Mouse (Mus musculus) hindbrain, embryonic 11.5 days (tissue): Measurements from ENCODE around the gene Ush2a. TPM values are rescaled to one million over a fixed set of nuclear protein-coding genes. Genes with fewer than 3 reads are reported as not detected.

Experiments
- ATAC-seq: fragments of 200-750 bp; cut with Nextera tagmentation; 2 replicates; pipeline ENCODE4 v1.8.0; 2017; ENCODE audit warnings: mild to moderate bottlenecking, moderate TSS enrichment, moderate library complexity; ENCODE audit not compliant: low FRiP score
- DNase-seq: peaks from one replicate; pipeline ENCODE4 v3.0.0-alpha.2; 2015; ENCODE audit warnings: low spot score
- H3K27ac ChIP-seq: fragments of 300-500 bp; sonication (generic); 2 replicates; pipeline ENCODE4 v1.5.1; 2014; ENCODE audit warnings: mild to moderate bottlenecking, low read depth, low read length
- H3K27me3 ChIP-seq: fragments of 300-500 bp; sonication (generic); 2 replicates; pipeline ENCODE4 v1.6.1; 2014; ENCODE audit warnings: mild to moderate bottlenecking, low read length, moderate library complexity, mixed read lengths; ENCODE audit not compliant: control insufficient read depth, insufficient read depth
- H3K36me3 ChIP-seq: fragments of 300-500 bp; sonication (generic); 2 replicates; pipeline ENCODE4 v1.6.1; 2014; ENCODE audit warnings: mild to moderate bottlenecking, low read length, moderate library complexity, mixed read lengths; ENCODE audit not compliant: control insufficient read depth, insufficient read depth
- H3K4me1 ChIP-seq: fragments of 300-500 bp; sonication (generic); replicated peaks from 2 replicates; pipeline ENCODE4 v1.6.1; 2014; ENCODE audit warnings: low read length, mixed read lengths; ENCODE audit not compliant: control insufficient read depth, insufficient read depth
- H3K4me2 ChIP-seq: fragments of 300-500 bp; sonication (generic); replicated peaks from 2 replicates; pipeline ENCODE4 v1.6.1; 2014; ENCODE audit warnings: mild to moderate bottlenecking, low read depth, low read length
- H3K4me3 ChIP-seq: fragments of 300-500 bp; sonication (generic); 2 replicates; pipeline ENCODE4 v1.5.1; 2014; ENCODE audit warnings: low read depth, low read length
- H3K9ac ChIP-seq: fragments of 300-500 bp; sonication (generic); 2 replicates; pipeline ENCODE4 v1.6.1; 2014; ENCODE audit warnings: low read depth, low read length
- H3K9me3 ChIP-seq: fragments of 300-500 bp; sonication (generic); 2 replicates; pipeline ENCODE4 v1.6.1; 2016; ENCODE audit warnings: low read length; ENCODE audit not compliant: control insufficient read depth
- WGBS: fragments of 180-500 bp; shearing (Covaris S2); extraction: QIAGEN DNeasy Blood & Tissue Kit; methylation state at CpG from one replicate; pipeline ENCODE4 v1.1.7; 2014; 5-methylcytosine and 5-hydroxymethylcytosine counted together
- polyA plus RNA-seq: library from polyadenylated mRNA; unstranded; fragments of >200 nt; fragmentation: Nextera tagmentation; extraction: Ambion mirVana; gene quantifications from 2 replicates; pipeline ENCODE4 v1.2.1, GENCODE M21; 2014

Ush2a gene
- polyA plus RNA-seq, 1 experiment from 2014 or later = 0.26 TPM

GRCm38 (mm10) chr1:188595251-188595650 lies 333.4 kb downstream of the Ush2a start:
- ATAC-seq (no peak), DNase-seq (no peak)
- no peak overlapping the region for H3K4me2 ChIP-seq
- H3K27me3 ChIP-seq = no peaks in the 10 kb centered on the region
- no peak overlapping the region for H3K27ac ChIP-seq
- H3K36me3 ChIP-seq = no peaks in the 10 kb centered on the region
- H3K4me1 ChIP-seq = no peaks in the 10 kb centered on the region
- no peak overlapping the region for H3K4me3 ChIP-seq
- H3K9ac ChIP-seq = no peak overlapping the region
- H3K9me3 ChIP-seq = no peaks in the 10 kb centered on the region
- WGBS = 53% methylated on average over 4 of the region's 4 CpGs

- no peak overlapping the region for H3K4me2 ChIP-seq
- H3K4me3 ChIP-seq = no peak overlapping the region
- no peaks in the 10 kb centered on the region for H3K9me3 ChIP-seq
- H3K27ac ChIP-seq = no peak overlapping the region
- H3K9ac ChIP-seq = no peak overlapping the region
- no peaks in the 10 kb centered on the region for H3K27me3 ChIP-seq
- DNase-seq (no peak), ATAC-seq (no peak)
- no peaks in the 10 kb centered on the region for H3K4me1 ChIP-seq
- 90% methylated on average over 7 of the region's 7 CpGs for WGBS
- no peaks in the 10 kb centered on the region for H3K36me3 ChIP-seq
These were observed 336.2 kb downstream of the Ush2a start for GRCm38 (mm10) chr1:188598052-188598451.

GRCm38 (mm10) chr1:188599134-188599533 lies 337.3 kb downstream of the Ush2a start:
- 89% methylated on average over 8 of the region's 8 CpGs for WGBS
- H3K9ac ChIP-seq = no peak overlapping the region
- H3K4me3 ChIP-seq = no peak overlapping the region
- no peaks in the 10 kb centered on the region for H3K4me1 ChIP-seq
- H3K9me3 ChIP-seq = no peaks in the 10 kb centered on the region
- H3K4me2 ChIP-seq = no peak overlapping the region
- no peaks in the 10 kb centered on the region for H3K27me3 ChIP-seq
- H3K27ac ChIP-seq = no peak overlapping the region
- no peaks in the 10 kb centered on the region for H3K36me3 ChIP-seq
- DNase-seq (no peak), ATAC-seq (no peak)

- Histone ChIP-seq H3K27ac (no peak overlapping the region), H3K9ac (no peak overlapping the region), H3K4me3 (no peak overlapping the region), H3K4me2 (no peak overlapping the region), H3K4me1 (no peaks in the 10 kb centered on the region), H3K9me3 (no peaks in the 10 kb centered on the region), H3K27me3 (no peaks in the 10 kb centered on the region), H3K36me3 (no peaks in the 10 kb centered on the region)
- ATAC-seq (no peak), DNase-seq (no peak)
These were observed 344.6 kb downstream of the Ush2a start for GRCm38 (mm10) chr1:188606450-188606849.

- H3K4me3 ChIP-seq = no peak overlapping the region
- H3K27me3 ChIP-seq = no peaks in the 10 kb centered on the region
- ATAC-seq (no peak), DNase-seq (no peak)
- no peak overlapping the region for H3K4me2 ChIP-seq
- H3K36me3 ChIP-seq = no peaks in the 10 kb centered on the region
- no peak overlapping the region for H3K27ac ChIP-seq
- H3K9ac ChIP-seq = no peak overlapping the region
- H3K4me1 ChIP-seq = no peaks in the 10 kb centered on the region
- 80% methylated on average over 5 of the region's 5 CpGs for WGBS
- no peaks in the 10 kb centered on the region for H3K9me3 ChIP-seq
These were observed 354.7 kb downstream of the Ush2a start for GRCm38 (mm10) chr1:188616547-188616946.

GRCm38 (mm10) chr1:188633736-188634135 lies 371.9 kb downstream of the Ush2a start:
- H3K4me1 ChIP-seq = no peaks in the 10 kb centered on the region
- H3K4me2 ChIP-seq = no peak overlapping the region
- no peaks in the 10 kb centered on the region for H3K27me3 ChIP-seq
- no peaks in the 10 kb centered on the region for H3K9me3 ChIP-seq
- H3K36me3 ChIP-seq = no peaks in the 10 kb centered on the region
- ATAC-seq (no peak), DNase-seq (peak; percentile 40)
- H3K4me3 ChIP-seq = no peak overlapping the region
- no peak overlapping the region for H3K9ac ChIP-seq
- H3K27ac ChIP-seq = no peak overlapping the region
- WGBS = 54% methylated on average over 4 of the region's 4 CpGs

GRCm38 (mm10) chr1:188639666-188640065 lies 377.8 kb downstream of the Ush2a start:
- no peak overlapping the region for H3K27ac ChIP-seq
- ATAC-seq = no peak
- H3K36me3 ChIP-seq = no peaks in the 10 kb centered on the region
- no peaks in the 10 kb centered on the region for H3K4me1 ChIP-seq
- no peak for DNase-seq
- no peak overlapping the region for H3K4me3 ChIP-seq
- H3K9ac ChIP-seq = no peak overlapping the region
- H3K4me2 ChIP-seq = no peak overlapping the region
- no peaks in the 10 kb centered on the region for H3K9me3 ChIP-seq
- no peaks in the 10 kb centered on the region for H3K27me3 ChIP-seq

GRCm38 (mm10) chr1:188643156-188643555 lies 381.3 kb downstream of the Ush2a start:
- Histone ChIP-seq H3K36me3 (no peaks in the 10 kb centered on the region), H3K4me3 (no peak overlapping the region), H3K9me3 (no peaks in the 10 kb centered on the region), H3K9ac (no peak overlapping the region), H3K27ac (no peak overlapping the region), H3K4me1 (no peaks in the 10 kb centered on the region), H3K4me2 (no peak overlapping the region), H3K27me3 (no peaks in the 10 kb centered on the region)
- 95% methylated on average over 3 of the region's 3 CpGs for WGBS
- ATAC-seq (no peak), DNase-seq (no peak)

- no peak overlapping the region for H3K27ac ChIP-seq
- H3K4me1 ChIP-seq = no peaks in the 10 kb centered on the region
- no peak overlapping the region for H3K4me2 ChIP-seq
- WGBS = 89% methylated on average over 3 of the region's 3 CpGs
- H3K27me3 ChIP-seq = no peaks in the 10 kb centered on the region
- DNase-seq (no peak), ATAC-seq (no peak)
- H3K4me3 ChIP-seq = no peak overlapping the region
- no peaks in the 10 kb centered on the region for H3K36me3 ChIP-seq
- no peaks in the 10 kb centered on the region for H3K9me3 ChIP-seq
- no peak overlapping the region for H3K9ac ChIP-seq
These were observed 391.2 kb downstream of the Ush2a start for GRCm38 (mm10) chr1:188653001-188653400.
